ENCODE assay signal across 30 mouse cellular contexts in the genomic region with DNA sequence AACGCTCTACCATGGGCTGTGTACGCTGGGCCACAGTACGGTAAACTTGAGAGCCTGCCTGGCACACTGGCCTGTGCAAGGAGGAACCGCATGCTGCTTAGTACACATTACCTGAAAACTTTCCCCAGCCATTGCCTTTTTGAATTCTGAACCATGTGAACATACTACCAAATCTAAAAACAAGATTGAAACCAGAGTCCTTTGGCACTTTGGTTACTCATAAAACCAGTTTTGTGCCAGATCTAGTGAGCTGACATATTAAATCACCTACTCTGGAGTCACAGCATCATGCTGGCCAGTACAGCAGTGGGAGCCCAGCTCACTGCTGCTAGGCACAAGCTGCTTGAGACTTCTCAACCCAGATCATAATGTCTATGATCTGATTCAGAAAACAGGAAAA. TPM values are rescaled to one million over a fixed set of nuclear protein-coding genes. Genes with fewer than 3 reads are reported as not detected.
"Had no signal": no experiment of that assay in that cellular context is flagged by ENCODE, and none has a peak within 500 bp of the region (broad histone marks: within the 10 kb centered on the region; RNA-seq: fewer than 3 reads in every experiment).

No protein-coding gene starts in this region.

- H3K27ac ChIP-seq: heart, embryonic 10.5 days; hindbrain, embryonic 10.5 days; hindbrain, embryonic 12.5 days; hindbrain, embryonic 14.5 days; intestine, embryonic 15.5 days; kidney, postnatal 0 days; layer of hippocampus, adult 2 months; left cerebral cortex, adult 2 months; limb, embryonic 13.5 days; limb, embryonic 15.5 days; liver, embryonic 12.5 days; liver, embryonic 14.5 days had no signal

- H3K4me3 ChIP-seq: heart, embryonic 10.5 days; heart, embryonic 12.5 days; hindbrain, embryonic 10.5 days; hindbrain, embryonic 12.5 days; intestine, embryonic 15.5 days; layer of hippocampus, adult 2 months; left cerebral cortex, adult 2 months; limb, embryonic 13.5 days; limb, embryonic 15.5 days; liver, embryonic 12.5 days had no signal

- DNase-seq: gastrocnemius, postnatal 14 days; heart, adult 18-20 months; heart, postnatal 10 days; heart, postnatal 4 days; left cerebral cortex, postnatal 4 days had no signal

- H3K4me1 ChIP-seq: heart, embryonic 10.5 days; heart, embryonic 12.5 days; hindbrain, embryonic 10.5 days; hindbrain, embryonic 12.5 days; intestine, embryonic 15.5 days; limb, embryonic 13.5 days; limb, embryonic 15.5 days; liver, embryonic 12.5 days had no signal

- H3K9me3 ChIP-seq: heart, embryonic 10.5 days; heart, embryonic 12.5 days; hindbrain, embryonic 10.5 days; hindbrain, embryonic 12.5 days; intestine, embryonic 15.5 days; limb, embryonic 13.5 days; limb, embryonic 15.5 days; liver, embryonic 12.5 days had no signal

- H3K4me2 ChIP-seq: heart, embryonic 12.5 days; hindbrain, embryonic 12.5 days; hindbrain, embryonic 14.5 days; intestine, embryonic 15.5 days; limb, embryonic 13.5 days; limb, embryonic 15.5 days; liver, embryonic 12.5 days had no signal

- ATAC-seq: forebrain, embryonic 16.5 days; hindbrain, embryonic 16.5 days; inflammation-experienced regulatory T-cells, adult 6 months; intestine, embryonic 15.5 days; intestine, postnatal 0 days; liver, embryonic 12.5 days had no signal

- H3K9ac ChIP-seq: heart, embryonic 12.5 days; hindbrain, embryonic 12.5 days; hindbrain, embryonic 14.5 days; intestine, embryonic 15.5 days; limb, embryonic 13.5 days; limb, embryonic 15.5 days; liver, embryonic 12.5 days; liver, embryonic 14.5 days had no signal

- H3K27me3 ChIP-seq: heart, embryonic 12.5 days; hindbrain, embryonic 12.5 days; intestine, embryonic 15.5 days; limb, embryonic 13.5 days; limb, embryonic 15.5 days; liver, embryonic 12.5 days had no signal

RNA-seq across cellular contexts. Expression of gene Dnase1, which starts 4.9 kb away (rescaled TPM):
- total RNA-seq: gastrocnemius, postnatal 14 days; gastrocnemius, postnatal 4 days; granulocyte monocyte progenitor cell, adult 5-6 weeks; heart, adult 18-20 months; heart, adult 8-10 months; heart, postnatal 10 days; heart, postnatal 25 days; heart, postnatal 4 days; layer of hippocampus, adult 2 months; layer of hippocampus, postnatal 10 days; layer of hippocampus, postnatal 25 days; left cerebral cortex, adult 2 months; left cerebral cortex, postnatal 14 days; left cerebral cortex, postnatal 4 days; liver, adult 2 months had no signal
